Mouse (Mus musculus) stomach, postnatal 0 days (tissue): ENCODE results near the gene Gbp3. TPM values are rescaled to one million over a fixed set of nuclear protein-coding genes. Genes with fewer than 3 reads are reported as not detected.
A peak's percentile ranks its signal among the peaks of the same experiment; 100 is the strongest.
"Not testable (repeated sequence)": the region's sequence is repeated elsewhere in the genome, so short reads cannot be mapped to it uniquely, and the experiment has no call there.

Experiments used
- ATAC-seq: fragments of 200-750 bp; cut with Nextera tagmentation; 2 replicates; pipeline ENCODE4 v1.8.0; 2017; ENCODE audit not compliant: low FRiP score, low TSS enrichment
- DNase-seq: peaks from one replicate; pipeline ENCODE4 v3.0.0-alpha.2; 2016; ENCODE audit warnings: low spot score
- H3K27ac ChIP-seq: fragments of 300-500 bp; sonication (generic); replicated peaks from 2 replicates; pipeline ENCODE4 v1.5.1; 2014; ENCODE audit warnings: mild to moderate bottlenecking, control low read depth
- H3K27me3 ChIP-seq: fragments of 300-500 bp; sonication (generic); 2 replicates; pipeline ENCODE4 v1.6.1; 2014; ENCODE audit warnings: low read length; ENCODE audit not compliant: control insufficient read depth, insufficient read depth
- H3K36me3 ChIP-seq: fragments of 300-500 bp; sonication (generic); 2 replicates; pipeline ENCODE4 v1.6.1; 2014; ENCODE audit warnings: low read length, mixed read lengths; ENCODE audit not compliant: control insufficient read depth, insufficient read depth
- H3K4me1 ChIP-seq: fragments of 300-500 bp; sonication (generic); replicated peaks from 2 replicates; pipeline ENCODE4 v1.6.1; 2014; ENCODE audit warnings: antibody characterized with exemption; ENCODE audit not compliant: control insufficient read depth, insufficient read depth
- H3K4me2 ChIP-seq: fragments of 300-500 bp; sonication (generic); replicated peaks from 2 replicates; pipeline ENCODE4 v1.6.1; 2014; ENCODE audit warnings: low read depth, mild to moderate bottlenecking, control low read depth, moderate library complexity
- H3K4me3 ChIP-seq: fragments of 300-500 bp; sonication (generic); 2 replicates; pipeline ENCODE4 v1.5.1; 2014; ENCODE audit warnings: low read depth, low read length, control low read depth
- H3K9ac ChIP-seq: fragments of 300-500 bp; sonication (generic); 2 replicates; pipeline ENCODE4 v1.6.1; 2014; ENCODE audit warnings: mild to moderate bottlenecking, low read length, control low read depth, mixed read lengths
- H3K9me3 ChIP-seq: fragments of 300-500 bp; sonication (generic); 2 replicates; pipeline ENCODE4 v1.6.1; 2016; ENCODE audit warnings: low read length; ENCODE audit not compliant: control insufficient read depth
- CTCF ChIP-seq: IDR thresholded peaks from 2 replicates; pipeline ENCODE4 v1.5.1; 2016; ENCODE audit warnings: antibody characterized with exemption, low read depth, mild to moderate bottlenecking, moderate library complexity
- EP300 ChIP-seq: optimal IDR thresholded peaks from 2 replicates; pipeline ENCODE3; 2016; ENCODE audit warnings: antibody characterized with exemption
- WGBS: fragments of 180-500 bp; shearing (Covaris S2); extraction: QIAGEN DNeasy Blood & Tissue Kit; methylation state at CpG from one replicate; pipeline ENCODE4 v1.1.7; 2014; 5-methylcytosine and 5-hydroxymethylcytosine counted together
- polyA plus RNA-seq: library from polyadenylated mRNA; unstranded; fragments of >200 nt; fragmentation: Nextera tagmentation; extraction: Ambion mirVana; gene quantifications from 2 replicates; pipeline ENCODE4 v1.2.1, GENCODE M21; 2015

The Gbp3 gene
- polyA plus RNA-seq, 1 experiment from 2014 or later = 2.9 TPM

GRCm38 (mm10) chr3:142555623-142556022 lies 4.2 kb upstream of the Gbp3 start:
- DNase-seq = no peak
- TF ChIP-seq CTCF (no peak), EP300 (no peak)

GRCm38 (mm10) chr3:142560296-142560948 lies 596 bp downstream of the Gbp3 start:
- TF ChIP-seq EP300 (no peak), CTCF (peak; percentile 99)
- no peaks in the 10 kb centered on the region for H3K4me1 ChIP-seq
- H3K27me3 ChIP-seq = no peaks in the 10 kb centered on the region
- peak overlapping the region; percentile 69 for H3K27ac ChIP-seq
- ATAC-seq (peak; percentile 84), DNase-seq (peak; percentile 80)
- H3K9me3 ChIP-seq = no peaks in the 10 kb centered on the region
- H3K36me3 ChIP-seq = no peaks in the 10 kb centered on the region
- peak overlapping the region; percentile 40 for H3K4me3 ChIP-seq
- WGBS = 3% methylated on average over 12 of the region's 12 CpGs
- H3K4me2 ChIP-seq = peak overlapping the region; percentile 57
- peak overlapping the region; percentile 47; the same call in 1 of the 2 replicates for H3K9ac ChIP-seq

More at GRCm38 (mm10) chr3:142555623-142556022, 4.2 kb upstream of the Gbp3 start:
- no peak for ATAC-seq
- Histone ChIP-seq H3K27ac (no peak overlapping the region), H3K4me3 (no peak overlapping the region), H3K9me3 (no peaks in the 10 kb centered on the region), H3K4me1 (no peaks in the 10 kb centered on the region), H3K9ac (no peak overlapping the region), H3K27me3 (no peaks in the 10 kb centered on the region), H3K36me3 (no peaks in the 10 kb centered on the region), H3K4me2 (no peak overlapping the region)
- 90% methylated on average over 11 of the region's 11 CpGs for WGBS

GRCm38 (mm10) chr3:142561045-142561646 lies 1.3 kb downstream of the Gbp3 start:
- DNase-seq = no peak
- no peak overlapping the region for H3K27ac ChIP-seq
- no peak overlapping the region for H3K9ac ChIP-seq
- H3K4me2 ChIP-seq = peak overlapping the region; percentile 57
- 81% methylated on average over 14 of the region's 14 CpGs for WGBS
- H3K36me3 ChIP-seq = no peaks in the 10 kb centered on the region
- H3K4me1 ChIP-seq = no peaks in the 10 kb centered on the region
- no peaks in the 10 kb centered on the region for H3K9me3 ChIP-seq
- no peak overlapping the region for H3K4me3 ChIP-seq
- no peak for ATAC-seq
- no peak for TF ChIP-seq CTCF
- TF ChIP-seq EP300 = no peak
- no peaks in the 10 kb centered on the region for H3K27me3 ChIP-seq

- TF ChIP-seq EP300 = no peak
- TF ChIP-seq CTCF = no peak
Observed at GRCm38 (mm10) chr3:142561666-142562065, 1.8 kb downstream of the Gbp3 start.

GRCm38 (mm10) chr3:142567490-142567889 lies 7.7 kb downstream of the Gbp3 start:
- H3K27ac ChIP-seq, H3K36me3 ChIP-seq, DNase-seq, ATAC-seq, H3K4me2 ChIP-seq, H3K27me3 ChIP-seq, H3K4me1 ChIP-seq, H3K9me3 ChIP-seq, H3K4me3 ChIP-seq, H3K9ac ChIP-seq: not testable (repeated sequence)
- 78% methylated on average over 4 of the region's 5 CpGs for WGBS

More at GRCm38 (mm10) chr3:142561666-142562065, 1.8 kb downstream of the Gbp3 start:
- Histone ChIP-seq H3K27ac (no peak overlapping the region), H3K36me3 (no peaks in the 10 kb centered on the region), H3K4me2 (no peak overlapping the region), H3K27me3 (no peaks in the 10 kb centered on the region), H3K9me3 (no peaks in the 10 kb centered on the region), H3K4me1 (no peaks in the 10 kb centered on the region), H3K9ac (no peak overlapping the region), H3K4me3 (no peak overlapping the region)
- WGBS = 79% methylated on average over 7 of the region's 7 CpGs
- ATAC-seq = no peak
- no peak for DNase-seq

- Histone ChIP-seq H3K36me3 (no peaks in the 10 kb centered on the region), H3K4me1 (no peaks in the 10 kb centered on the region), H3K27me3 (no peaks in the 10 kb centered on the region), H3K4me3 (no peak overlapping the region), H3K9ac (no peak overlapping the region), H3K27ac (no peak overlapping the region), H3K9me3 (no peaks in the 10 kb centered on the region), H3K4me2 (no peak overlapping the region)
- ATAC-seq (no peak), DNase-seq (no peak)
- no peak for TF ChIP-seq EP300
- TF ChIP-seq CTCF = no peak
- 88% methylated on average over 4 of the region's 4 CpGs for WGBS
Observed at GRCm38 (mm10) chr3:142570738-142571137, 10.9 kb downstream of the Gbp3 start.
